Mouse (Mus musculus) thymus, adult 2 months (tissue): ENCODE results near the gene Cenpk. TPM values are rescaled to one million over a fixed set of nuclear protein-coding genes. Genes with fewer than 3 reads are reported as not detected.
"Not testable (repeated sequence)": the region's sequence is repeated elsewhere in the genome, so short reads cannot be mapped to it uniquely, and the experiment has no call there.

Experiments used
- DNase-seq: peaks from one replicate; pipeline ENCODE4 v3.0.0; 2021
- H3K27ac ChIP-seq: fragments of 200-500 bp; 2 replicates; pipeline ENCODE4 v1.5.1; 2012; ENCODE audit warnings: low read length, control low read depth; ENCODE audit not compliant: control insufficient read depth, insufficient read depth
- H3K27me3 ChIP-seq: fragments of 200-500 bp; 2 replicates; pipeline ENCODE4 v1.6.1; 2012; ENCODE audit warnings: mild to moderate bottlenecking, low read length, moderate library complexity, mixed read lengths; ENCODE audit not compliant: control insufficient read depth, insufficient read depth
- H3K36me3 ChIP-seq: fragments of 200-500 bp; 2 replicates; pipeline ENCODE4 v1.6.1; 2012; ENCODE audit warnings: mild to moderate bottlenecking, low read length, moderate library complexity; ENCODE audit not compliant: control insufficient read depth, insufficient read depth
- H3K4me1 ChIP-seq: fragments of 200-500 bp; replicated peaks from 2 replicates; pipeline ENCODE4 v1.6.1; 2012; ENCODE audit warnings: low read length; ENCODE audit not compliant: control insufficient read depth, insufficient read depth
- H3K4me3 ChIP-seq: fragments of 200-500 bp; 2 replicates; pipeline ENCODE4 v1.5.1; 2012; ENCODE audit warnings: mild to moderate bottlenecking, low read length, control low read depth, moderate library complexity; ENCODE audit not compliant: control insufficient read depth, insufficient read depth
- CTCF ChIP-seq: fragments of 200-500 bp; IDR thresholded peaks from 2 replicates; pipeline ENCODE4 v1.5.1; 2012; ENCODE audit warnings: mild to moderate bottlenecking, control low read depth, low read length, moderate library complexity, borderline replicate concordance; ENCODE audit not compliant: control insufficient read depth, poor library complexity, insufficient read depth; ENCODE audit errors: extremely low read depth
- POLR2A ChIP-seq: fragments of 200-500 bp; IDR thresholded peaks from 2 replicates; pipeline ENCODE4 v1.6.1; 2012; ENCODE audit warnings: mild to moderate bottlenecking, low read length, control low read depth, moderate library complexity; ENCODE audit not compliant: control insufficient read depth, poor library complexity, insufficient read depth; ENCODE audit errors: extremely low read depth
- WGBS: fragments of 180-500 bp; shearing (Covaris S2); methylation state at CpG from one replicate; pipeline ENCODE4 v1.1.7; 2018; 5-methylcytosine and 5-hydroxymethylcytosine counted together
- polyA plus RNA-seq: library from polyadenylated mRNA; depleted of rRNA; stranded (reverse); fragments of >200 nt; gene quantifications from 2 replicates; pipeline ENCODE4 v1.2.3, GENCODE M21; 2012; rRNA removed

Cenpk gene
- polyA plus RNA-seq = 0.54 and 1.3 TPM in 2 replicates

GRCm38 (mm10) chr13:104228384-104229066 lies at the start of gene Cenpk, which contains the start of gene Ppwd1:
Gene Cenpk (plus strand): TSS chr13:104228611.
Gene Ppwd1 (minus strand): TSS chr13:104228843.
- TF ChIP-seq CTCF (no peak), POLR2A (peak; percentile 88)
- Histone ChIP-seq H3K4me1 (no peaks in the 10 kb centered on the region), H3K27ac (peak within 1 kb of the TSS; percentile 73), H3K27me3 (no peaks in the 10 kb centered on the region), H3K36me3 (peaks cover 3% of the 10 kb centered on the region), H3K4me3 (peak within 1 kb of the TSS; percentile 77)
- 1% methylated on average over 55 of the region's 55 CpGs for WGBS
- peak; percentile 97 for DNase-seq

DNA sequence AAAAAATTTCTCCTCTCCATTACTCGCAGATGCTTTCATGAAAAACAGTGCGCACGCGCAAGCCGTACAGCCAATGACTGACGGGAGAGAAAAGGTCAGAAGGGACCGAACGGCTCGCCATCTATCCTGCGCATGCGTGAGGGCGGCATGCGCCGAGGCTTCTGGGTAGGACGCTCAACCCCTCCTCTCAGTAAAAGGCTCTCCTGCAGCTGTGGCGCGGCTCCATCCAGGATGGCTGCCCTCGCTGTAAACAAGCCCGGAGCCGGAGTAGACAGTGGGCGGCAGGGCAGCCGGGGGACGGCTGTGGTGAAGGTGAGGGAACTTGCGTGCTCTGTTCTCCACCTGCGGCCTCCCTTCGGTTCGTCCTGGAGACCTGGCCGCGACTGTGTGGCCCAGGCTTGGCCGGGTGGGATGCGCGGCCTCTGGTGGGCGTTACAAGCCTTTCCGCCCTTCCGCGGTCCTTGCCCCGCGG lies 49.7 kb upstream of the Cenpk start, which contains the start of gene Trim23:
Gene Trim23, plus strand, starts transcription at position 148 of the 472 bp plus-strand sequence.
- DNase-seq = peak; percentile 94
- H3K27me3 ChIP-seq = no peaks in the 10 kb centered on the region
- peaks cover 10% of the 10 kb centered on the region for H3K36me3 ChIP-seq
- H3K27ac ChIP-seq = peak within 1 kb of the TSS; percentile 66
- H3K4me1 ChIP-seq = peaks cover 3% of the 10 kb centered on the region
- peak; percentile 94 for TF ChIP-seq POLR2A
- peak; percentile 78; the same call in 1 of the 2 replicates for TF ChIP-seq CTCF
- H3K4me3 ChIP-seq = peak within 1 kb of the TSS; percentile 82
- WGBS = 1% methylated on average over 38 of the region's 38 CpGs

- no peak; the same call in 1 of the 2 replicates for TF ChIP-seq CTCF
- TF ChIP-seq POLR2A = no peak
- Histone ChIP-seq H3K4me3 (peak overlapping the region; percentile 82), H3K4me1 (peaks cover 3% of the 10 kb centered on the region), H3K27me3 (no peaks in the 10 kb centered on the region), H3K27ac (peak overlapping the region; percentile 38; the same call in 1 of the 2 replicates), H3K36me3 (peaks cover 8% of the 10 kb centered on the region)
- 24% methylated on average over 13 of the region's 13 CpGs for WGBS
- no peak for DNase-seq
Measured at GRCm38 (mm10) chr13:104179176-104179888, 49.1 kb upstream of the Cenpk start.

DNA sequence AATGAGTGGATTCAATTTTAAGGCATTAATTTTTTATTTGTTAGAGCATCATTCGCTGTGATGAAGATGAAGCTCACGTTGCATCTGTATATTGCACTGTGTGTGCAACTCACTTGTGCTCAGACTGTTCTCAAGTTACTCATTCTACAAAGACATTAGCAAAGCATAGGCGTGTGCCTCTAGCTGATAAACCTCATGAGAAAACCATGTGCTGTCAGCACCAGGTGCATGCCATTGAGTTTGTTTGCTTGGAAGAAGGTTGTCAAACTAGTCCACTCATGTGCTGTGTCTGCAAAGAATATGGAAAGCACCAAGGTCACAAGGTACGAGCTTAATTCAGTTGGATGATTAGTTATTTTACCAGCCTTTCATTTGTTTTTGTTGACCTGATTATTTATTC lies 41.1 kb upstream of the Cenpk start:
- DNase-seq = no peak
- no peaks in the 10 kb centered on the region for H3K4me1 ChIP-seq
- TF ChIP-seq POLR2A (no peak), CTCF (no peak)
- peaks cover 32% of the 10 kb centered on the region for H3K36me3 ChIP-seq
- no peaks in the 10 kb centered on the region for H3K27me3 ChIP-seq
- H3K27ac ChIP-seq = no peak overlapping the region
- whole genome bisulfite sequencing = 96% methylated on average over 4 of the region's 4 CpGs
- no peak overlapping the region for H3K4me3 ChIP-seq

DNA sequence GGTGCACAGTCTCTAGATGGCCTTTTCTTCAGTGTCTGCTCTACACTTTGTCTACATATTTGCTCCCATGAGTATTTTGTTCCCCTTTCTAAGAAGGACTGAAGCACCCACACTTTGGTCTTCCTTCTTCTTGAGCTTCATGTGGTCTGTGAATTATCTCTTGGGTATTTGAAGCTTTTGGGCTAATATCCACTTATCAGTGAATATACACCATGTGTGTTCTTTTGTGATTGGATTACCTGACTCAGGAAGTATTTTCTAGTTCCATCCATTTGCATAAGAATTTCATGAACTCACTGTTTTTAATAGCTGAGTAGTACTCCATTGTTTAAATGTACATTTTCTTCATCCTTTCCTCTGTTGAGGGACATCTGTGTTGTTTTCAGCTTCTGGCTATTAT lies 32.5 kb upstream of the Cenpk start:
- not testable (repeated sequence) for H3K27ac ChIP-seq, H3K4me3 ChIP-seq, H3K27me3 ChIP-seq, H3K4me1 ChIP-seq, DNase-seq
- H3K36me3 ChIP-seq = peaks cover 33% of the 10 kb centered on the region

- WGBS = 63% methylated on average over 1 of the region's 1 CpGs
- Histone ChIP-seq H3K27me3 (no peaks in the 10 kb centered on the region), H3K36me3 (peaks cover 43% of the 10 kb centered on the region), H3K4me3 (no peak overlapping the region), H3K27ac (no peak overlapping the region), H3K4me1 (no peaks in the 10 kb centered on the region)
- no peak for DNase-seq
- TF ChIP-seq POLR2A = no peak
- no peak for TF ChIP-seq CTCF
Measured at GRCm38 (mm10) chr13:104204313-104204712, 24.1 kb upstream of the Cenpk start.
